ENCODE assay signal across 9 mouse cellular contexts in the genomic region with DNA sequence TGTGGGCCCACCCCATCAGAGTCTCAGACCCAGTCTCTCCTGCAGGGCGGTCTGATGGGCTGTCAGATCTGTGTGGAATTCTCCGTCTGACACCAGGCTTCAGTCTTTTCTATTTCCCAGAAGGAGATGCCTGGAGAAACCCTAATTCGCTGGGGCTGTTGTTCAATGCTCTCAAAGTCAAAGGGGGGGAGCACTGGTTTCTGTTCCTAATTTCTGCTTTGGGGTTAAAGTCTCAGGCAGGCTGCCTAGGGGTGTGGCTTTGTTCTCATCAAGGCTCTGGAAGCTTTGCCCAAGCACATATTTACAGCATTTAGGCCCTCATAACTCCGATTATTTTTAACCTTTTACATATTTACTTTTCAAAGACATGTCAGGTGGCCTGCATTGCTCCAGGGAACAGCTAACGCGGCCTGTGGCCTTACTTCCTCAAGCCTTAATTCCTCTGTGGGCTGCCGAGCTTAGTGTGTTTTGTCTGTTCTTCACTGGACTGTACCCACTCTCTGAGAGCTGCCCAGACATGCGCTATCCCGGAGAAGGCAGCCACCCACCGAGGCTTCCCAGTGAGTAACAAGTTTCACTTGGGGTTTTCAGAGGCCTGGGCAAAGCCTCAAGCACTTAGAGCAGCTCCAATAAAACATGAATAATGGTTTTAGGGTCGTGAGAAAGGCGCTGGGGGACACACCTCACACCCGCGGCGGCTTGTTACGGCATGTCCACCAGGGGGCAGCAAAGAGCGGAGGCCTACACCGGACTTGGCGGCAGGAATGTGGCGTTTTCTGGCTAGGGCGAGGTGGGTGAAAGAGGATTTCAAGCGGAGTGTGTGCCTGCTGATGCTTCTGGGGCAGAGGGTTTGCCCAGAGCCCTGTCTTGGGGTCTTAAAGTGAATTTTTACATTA. TPM values are rescaled to one million over a fixed set of nuclear protein-coding genes. Genes with fewer than 3 reads are reported as not detected.
A peak's percentile ranks its signal among the peaks of the same experiment; 100 is the strongest.
DNase-seq lines count a peak whose midpoint lies in the region; TF ChIP-seq lines count a peak whose summit lies in the region.
"Had no signal": no experiment of that assay in that cellular context is flagged by ENCODE, and none has a peak within 500 bp of the region (broad histone marks: within the 10 kb centered on the region; RNA-seq: fewer than 3 reads in every experiment).

No protein-coding gene starts in this region.

- H3K36me3 ChIP-seq in C2C12 (ENCODE audit: control insufficient read depth, insufficient read depth): no peaks in the 10 kb centered on the region
- H3K36me3 ChIP-seq in splenic B cell, adult 2 months (ENCODE audit: control insufficient read depth, insufficient read depth, low read length, poor library complexity, severe bottlenecking): no peaks in the 10 kb centered on the region

- peak; percentile 59 to 88 for DNase-seq in adrenal gland, adult (ENCODE audit: inconsistent age in 2 of 2, low spot score in 1 of 2)
- DNase-seq in adrenal gland, adult 8-10 months: no peak
- peak; percentile 63 for DNase-seq in cerebellum, adult 11 months
- peak; percentile 85 for DNase-seq in gastrocnemius, postnatal 10 days
- peak; percentile 73 to 83 for DNase-seq in kidney, postnatal 25 days
- peak; percentile 76 to 85 for DNase-seq in lung, postnatal 4 days
- DNase-seq in splenic B cell, adult 2 months (ENCODE audit: low read depth, low spot score): peak; percentile 85

- peak; percentile 73 for TF ChIP-seq CTCF in C2C12 (IDR thresholded peaks at IDR 0.05; ENCODE audit: control insufficient read depth, insufficient read depth, insufficient read length)

- H3ac ChIP-seq in C2C12 (ENCODE audit: control insufficient read depth, insufficient read length, low read depth): no peak overlapping the region

- no peaks in the 10 kb centered on the region for H3K79me3 ChIP-seq in C2C12 (ENCODE audit: low read depth)

- H3K27me3 ChIP-seq in C2C12 (ENCODE audit: control insufficient read depth, insufficient read depth, insufficient read length): peaks cover 26% of the 10 kb centered on the region
- 0 out of 2 replicates have a peak, but pooled peaks cover 2% of the 10 kb centered on the region for H3K27me3 ChIP-seq in splenic B cell, adult 2 months (ENCODE audit: control insufficient read depth, insufficient read depth, low read length, poor library complexity, severe bottlenecking)

- H3K79me2 ChIP-seq in C2C12 (ENCODE audit: control insufficient read depth, insufficient read depth): no peaks in the 10 kb centered on the region

- H3K4me3 ChIP-seq in C2C12 (ENCODE audit: insufficient read depth, poor library complexity, severe bottlenecking): no peak overlapping the region

TF ChIP-seq in C2C12, 6 proteins besides CTCF, POLR2A, EP300 and RAD21:
- TF ChIP-seq USF1 (IDR thresholded peaks at IDR 0.05; ENCODE audit: low read depth) (no peak), FOSL1 (IDR thresholded peaks at IDR 0.05; ENCODE audit: insufficient read depth, low read length, poor library complexity, severe bottlenecking) (no peak), CEBPB (IDR thresholded peaks at IDR 0.05; ENCODE audit: low read depth) (no peak), MYOD1 (IDR thresholded peaks at IDR 0.05; ENCODE audit: control insufficient read depth, insufficient read length, low read depth) (no peak), MAX (IDR thresholded peaks at IDR 0.05) (no peak), MYOG (IDR thresholded peaks at IDR 0.05; ENCODE audit: control insufficient read depth, extremely low read depth, insufficient read length) (no peak)

RNA-seq across cellular contexts. Expression of a gene that starts 6.6 kb away (rescaled TPM):
- total RNA-seq in adrenal gland, adult 8-10 months (2022): not detected
- polyA plus RNA-seq in C2C12 (2012; fragmentation: generic; extraction: Trizol): not detected
- total RNA-seq in gastrocnemius, postnatal 10 days (2021): not detected
- total RNA-seq: layer of hippocampus, postnatal 36 days had no signal

RNA-seq across cellular contexts. Expression of a gene that starts 12.7 kb away (rescaled TPM):
- total RNA-seq in adrenal gland, adult 8-10 months (2022): 10 to 100 TPM; 49.5 to 53.2 (median 51.8) TPM
- polyA plus RNA-seq in C2C12 (2012; fragmentation: generic; extraction: Trizol): 344 TPM
- total RNA-seq in gastrocnemius, postnatal 10 days (2021): 10 to 100 TPM; 11.9 to 14.1 TPM

RNA-seq across cellular contexts. Expression of a gene that starts 13.1 kb away (rescaled TPM):
- total RNA-seq in adrenal gland, adult 8-10 months (2022): 1 to 10 TPM; 2.1 to 6.0 (median 4.4) TPM
- polyA plus RNA-seq in C2C12 (2012; fragmentation: generic; extraction: Trizol): 0.97 TPM
- 1 to 10 TPM; 1.1 to 1.2 TPM for total RNA-seq in gastrocnemius, postnatal 10 days (2021)

RNA-seq across cellular contexts. Expression of a gene that starts 49.5 kb away (rescaled TPM):
- total RNA-seq in adrenal gland, adult 8-10 months (2022): 1 to 10 TPM in 3 of 4 experiments, under 1 TPM in 1; 0.73 to 2.0 (median 1.3) TPM
- 0.95 TPM for polyA plus RNA-seq in C2C12 (2012; fragmentation: generic; extraction: Trizol)
- total RNA-seq in gastrocnemius, postnatal 10 days (2021): 1 to 10 TPM in 1 of 2 experiments, under 1 TPM in 1; 0.82 to 2.9 TPM
